Mouse (Mus musculus): ENCODE data around the gene Olfml2a. TPM values are rescaled to one million over a fixed set of nuclear protein-coding genes. Genes with fewer than 3 reads are reported as not detected.

The Olfml2a gene
- total and polyA plus RNA-seq, 2 experiments from 2014 or later, result 3.3 to 12.7 TPM

GRCm38 (mm10) chr2:38986580-38986979, 54.8 kb downstream of the Olfml2a start:
- Histone ChIP-seq H3K27me3 (ENCODE audit: control insufficient read depth, insufficient read depth, low read length) (no peaks in the 10 kb centered on the region), H3K36me3 (replicated peaks; ENCODE audit: control insufficient read depth, insufficient read depth, low read length) (no peaks in the 10 kb centered on the region), H3K4me1 (ENCODE audit: control insufficient read depth, insufficient read depth) (no peaks in the 10 kb centered on the region), H3K4me3 (ENCODE audit: low read depth, low read length) (no peak overlapping the region), H3K27ac (ENCODE audit: low read depth) (no peak overlapping the region), H3K4me2 (ENCODE audit: low read depth, low read length) (no peak overlapping the region), H3K9ac (replicated peaks; ENCODE audit: low read depth, low read length) (no peak overlapping the region), H3K9me3 (replicated peaks; ENCODE audit: control insufficient read depth, low read length) (no peaks in the 10 kb centered on the region)
- ATAC-seq (ENCODE audit: insufficient read depth, low read depth) (no peak), DNase-seq (ENCODE audit: low spot score) (no peak)
- WGBS, result 50% methylated on average over 3 of the region's 3 CpGs
- TF ChIP-seq CTCF (IDR thresholded peaks at IDR 0.05; ENCODE audit: low read depth) (no peak), EP300 (IDR thresholded peaks at IDR 0.05; ENCODE audit: low read depth) (no peak)

DNA sequence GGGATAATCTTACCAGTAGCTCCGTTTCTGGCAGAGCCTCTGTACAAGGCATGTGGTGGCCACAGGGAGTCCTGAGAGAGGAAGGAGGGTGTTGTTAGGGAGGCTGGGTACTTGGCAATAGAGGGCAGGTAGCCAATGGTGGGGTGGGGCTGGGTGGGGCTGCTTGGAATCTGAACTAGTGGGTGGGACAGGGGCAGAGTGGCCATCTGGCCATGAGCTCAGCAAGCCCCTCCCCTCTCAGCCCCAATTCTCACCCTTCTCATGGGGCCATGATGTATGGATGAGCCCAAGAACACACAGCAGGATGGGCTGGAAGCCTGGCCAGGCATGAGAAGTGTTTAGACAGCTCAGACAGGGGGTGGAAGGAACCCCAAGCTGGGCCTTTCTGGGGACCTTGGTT, 55.6 kb downstream of the Olfml2a start:
- H3K4me1 ChIP-seq (ENCODE audit: control insufficient read depth, insufficient read depth), result no peaks in the 10 kb centered on the region
- no peaks in the 10 kb centered on the region for H3K36me3 ChIP-seq (replicated peaks; ENCODE audit: control insufficient read depth, insufficient read depth, low read length)
- H3K4me3 ChIP-seq (ENCODE audit: low read depth, low read length), result no peak overlapping the region
- H3K9ac ChIP-seq (replicated peaks; ENCODE audit: low read depth, low read length), result no peak overlapping the region
- no peaks in the 10 kb centered on the region for H3K27me3 ChIP-seq (ENCODE audit: control insufficient read depth, insufficient read depth, low read length)
- ATAC-seq (ENCODE audit: insufficient read depth, low read depth), result no peak
- 61% methylated on average over 1 of the region's 1 CpGs for WGBS
- no peaks in the 10 kb centered on the region for H3K9me3 ChIP-seq (replicated peaks; ENCODE audit: control insufficient read depth, low read length)
- no peak for DNase-seq (ENCODE audit: low spot score)
- no peak overlapping the region for H3K4me2 ChIP-seq (ENCODE audit: low read depth, low read length)
- no peak overlapping the region for H3K27ac ChIP-seq (ENCODE audit: low read depth)
- no peak for TF ChIP-seq CTCF (IDR thresholded peaks at IDR 0.05; ENCODE audit: low read depth)
- TF ChIP-seq EP300 (IDR thresholded peaks at IDR 0.05; ENCODE audit: low read depth), result no peak

GRCm38 (mm10) chr2:38987803-38988510, 56.2 kb downstream of the Olfml2a start:
- ATAC-seq (ENCODE audit: insufficient read depth, low read depth) (no peak), DNase-seq (ENCODE audit: low spot score) (no peak)
- no peak overlapping the region for H3K9ac ChIP-seq (replicated peaks; ENCODE audit: low read depth, low read length)
- H3K4me1 ChIP-seq (ENCODE audit: control insufficient read depth, insufficient read depth), result no peaks in the 10 kb centered on the region
- TF ChIP-seq EP300 (IDR thresholded peaks at IDR 0.05; ENCODE audit: low read depth), result no peak
- no peak for TF ChIP-seq CTCF (IDR thresholded peaks at IDR 0.05; ENCODE audit: low read depth)
- H3K9me3 ChIP-seq (replicated peaks; ENCODE audit: control insufficient read depth, low read length), result no peaks in the 10 kb centered on the region
- no peaks in the 10 kb centered on the region for H3K36me3 ChIP-seq (replicated peaks; ENCODE audit: control insufficient read depth, insufficient read depth, low read length)
- H3K4me2 ChIP-seq (ENCODE audit: low read depth, low read length), result no peak overlapping the region
- WGBS, result 72% methylated on average over 6 of the region's 6 CpGs
- H3K4me3 ChIP-seq (ENCODE audit: low read depth, low read length), result no peak overlapping the region
- no peaks in the 10 kb centered on the region for H3K27me3 ChIP-seq (ENCODE audit: control insufficient read depth, insufficient read depth, low read length)
- H3K27ac ChIP-seq (ENCODE audit: low read depth), result no peak overlapping the region; the same call in 1 of the 2 replicates

- H3K9me3 ChIP-seq (replicated peaks; ENCODE audit: control insufficient read depth, low read length), result no peaks in the 10 kb centered on the region
- TF ChIP-seq CTCF (IDR thresholded peaks at IDR 0.05; ENCODE audit: low read depth), result no peak
- no peak for TF ChIP-seq EP300 (IDR thresholded peaks at IDR 0.05; ENCODE audit: low read depth)
- ATAC-seq (ENCODE audit: insufficient read depth, low read depth), result no peak
These were observed 57.2 kb downstream of the Olfml2a start for GRCm38 (mm10) chr2:38988929-38989328.

DNA sequence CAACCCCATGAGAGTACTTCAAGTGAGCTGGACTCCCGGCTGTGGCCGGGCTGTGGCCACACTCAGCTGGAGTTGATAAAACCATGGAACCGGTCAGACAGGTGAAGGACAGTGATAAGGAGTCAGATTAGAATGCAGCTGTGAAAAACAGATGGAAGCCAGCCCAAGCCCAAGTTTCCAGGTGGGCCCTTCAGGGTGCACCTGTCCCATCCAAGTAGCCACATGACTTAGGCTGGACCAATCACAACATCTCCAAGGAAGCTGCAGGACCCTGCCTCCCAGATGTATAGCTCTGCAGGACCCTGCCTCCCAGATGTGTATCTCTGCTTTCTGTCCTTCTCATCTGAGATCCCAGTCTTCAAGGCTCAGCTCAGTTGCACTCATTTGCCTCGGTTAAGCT, 60.2 kb downstream of the Olfml2a start:
- DNase-seq (ENCODE audit: low spot score) (no peak), ATAC-seq (ENCODE audit: insufficient read depth, low read depth) (no peak)
- Histone ChIP-seq H3K4me3 (ENCODE audit: low read depth, low read length) (no peak overlapping the region), H3K36me3 (replicated peaks; ENCODE audit: control insufficient read depth, insufficient read depth, low read length) (no peaks in the 10 kb centered on the region), H3K4me1 (ENCODE audit: control insufficient read depth, insufficient read depth) (no peaks in the 10 kb centered on the region), H3K9me3 (replicated peaks; ENCODE audit: control insufficient read depth, low read length) (no peaks in the 10 kb centered on the region), H3K27ac (ENCODE audit: low read depth) (no peak overlapping the region), H3K9ac (replicated peaks; ENCODE audit: low read depth, low read length) (no peak overlapping the region), H3K27me3 (ENCODE audit: control insufficient read depth, insufficient read depth, low read length) (0 out of 2 replicates have a peak, but pooled peaks cover 2% of the 10 kb centered on the region), H3K4me2 (ENCODE audit: low read depth, low read length) (no peak overlapping the region)
- TF ChIP-seq CTCF (IDR thresholded peaks at IDR 0.05; ENCODE audit: low read depth) (no peak), EP300 (IDR thresholded peaks at IDR 0.05; ENCODE audit: low read depth) (no peak)
- WGBS, result 59% methylated on average over 4 of the region's 4 CpGs

More at GRCm38 (mm10) chr2:38988929-38989328, 57.2 kb downstream of the Olfml2a start:
- H3K4me1 ChIP-seq (ENCODE audit: control insufficient read depth, insufficient read depth), result no peaks in the 10 kb centered on the region
- DNase-seq (ENCODE audit: low spot score), result no peak
- no peaks in the 10 kb centered on the region for H3K27me3 ChIP-seq (ENCODE audit: control insufficient read depth, insufficient read depth, low read length)
- H3K27ac ChIP-seq (ENCODE audit: low read depth), result no peak overlapping the region
- H3K9ac ChIP-seq (replicated peaks; ENCODE audit: low read depth, low read length), result no peak overlapping the region
- no peak overlapping the region for H3K4me3 ChIP-seq (ENCODE audit: low read depth, low read length)
- H3K36me3 ChIP-seq (replicated peaks; ENCODE audit: control insufficient read depth, insufficient read depth, low read length), result no peaks in the 10 kb centered on the region
- 82% methylated on average over 2 of the region's 2 CpGs for WGBS
- H3K4me2 ChIP-seq (ENCODE audit: low read depth, low read length), result no peak overlapping the region

GRCm38 (mm10) chr2:38992452-38992851, 60.7 kb downstream of the Olfml2a start:
- DNase-seq (ENCODE audit: low spot score), result no peak
- H3K36me3 ChIP-seq (replicated peaks; ENCODE audit: control insufficient read depth, insufficient read depth, low read length), result no peaks in the 10 kb centered on the region
- ATAC-seq (ENCODE audit: insufficient read depth, low read depth), result no peak

More at GRCm38 (mm10) chr2:38992452-38992851, 60.7 kb downstream of the Olfml2a start:
- TF ChIP-seq EP300 (IDR thresholded peaks at IDR 0.05; ENCODE audit: low read depth) (no peak), CTCF (IDR thresholded peaks at IDR 0.05; ENCODE audit: low read depth) (no peak)
- Histone ChIP-seq H3K27me3 (ENCODE audit: control insufficient read depth, insufficient read depth, low read length) (0 out of 2 replicates have a peak, but pooled peaks cover 3% of the 10 kb centered on the region), H3K4me1 (ENCODE audit: control insufficient read depth, insufficient read depth) (peaks cover 3% of the 10 kb centered on the region; the same call in 1 of the 2 replicates), H3K27ac (ENCODE audit: low read depth) (no peak overlapping the region), H3K9me3 (replicated peaks; ENCODE audit: control insufficient read depth, low read length) (no peaks in the 10 kb centered on the region), H3K4me3 (ENCODE audit: low read depth, low read length) (no peak overlapping the region), H3K4me2 (ENCODE audit: low read depth, low read length) (no peak overlapping the region), H3K9ac (replicated peaks; ENCODE audit: low read depth, low read length) (no peak overlapping the region)
- 48% methylated on average over 4 of the region's 4 CpGs for WGBS
